Mouse (Mus musculus) T-helper 1 cell (primary cell): ENCODE data around the gene Kif23.

ENCODE experiments used
- in situ Hi-C: fragments of 300-600 bp; cut with MboI, MseI; formaldehyde crosslinking; loops from one replicate; pipeline ENCODE4 v1.15.1; 2025; ENCODE audit warnings: high pct_unique_total_duplicates

Gene Kif23

DNA sequence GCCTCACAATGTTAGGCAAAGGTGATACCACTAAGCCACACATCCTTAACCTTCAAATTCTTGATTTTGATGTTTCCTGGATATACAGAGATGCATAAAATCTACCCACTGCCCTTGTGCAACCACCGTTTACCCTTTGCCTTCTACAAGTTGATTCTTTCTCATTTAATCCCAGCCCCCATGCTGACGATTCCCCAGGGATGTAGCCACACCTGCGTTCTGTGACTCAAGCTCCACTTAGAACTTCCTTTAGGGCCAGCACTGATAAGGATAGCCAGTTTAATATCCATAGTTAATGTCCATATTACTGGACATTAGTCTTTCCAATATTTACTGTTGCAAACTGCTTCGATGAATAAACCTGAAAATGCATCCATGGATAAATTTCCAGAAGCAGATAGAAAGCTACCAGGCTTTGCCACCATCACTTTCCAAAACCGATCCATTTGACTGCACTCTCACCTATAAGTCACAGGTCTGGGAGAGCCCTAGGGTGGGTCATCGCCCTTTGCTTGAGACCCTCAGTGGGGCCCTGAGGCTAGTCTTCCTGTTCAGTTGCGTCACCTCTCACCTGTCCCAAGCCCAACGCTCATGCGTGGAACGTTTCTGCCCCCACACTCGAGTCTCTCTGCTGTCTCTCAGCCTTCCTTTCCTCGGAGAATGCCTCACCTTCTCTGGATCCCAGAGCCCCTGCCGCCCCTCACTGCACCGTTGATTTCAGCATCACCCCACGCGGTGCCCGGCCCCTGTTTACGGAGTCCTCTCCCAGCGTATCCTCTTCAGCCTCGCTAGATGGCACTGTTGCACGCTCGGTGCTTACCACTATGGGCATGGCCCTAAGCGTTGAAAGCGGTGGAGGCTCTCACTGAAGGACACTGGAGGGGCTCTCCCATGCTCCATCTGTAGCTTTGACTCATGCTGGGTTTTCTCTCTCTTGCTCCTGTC lies 1.1 kb upstream of the Kif23 start:
- in situ Hi-C loops = no loop called here

GRCm38 (mm10) chr9:61945973-61946611 lies 482 bp downstream of the Kif23 start:
- in situ Hi-C loops = no loop called here

DNA sequence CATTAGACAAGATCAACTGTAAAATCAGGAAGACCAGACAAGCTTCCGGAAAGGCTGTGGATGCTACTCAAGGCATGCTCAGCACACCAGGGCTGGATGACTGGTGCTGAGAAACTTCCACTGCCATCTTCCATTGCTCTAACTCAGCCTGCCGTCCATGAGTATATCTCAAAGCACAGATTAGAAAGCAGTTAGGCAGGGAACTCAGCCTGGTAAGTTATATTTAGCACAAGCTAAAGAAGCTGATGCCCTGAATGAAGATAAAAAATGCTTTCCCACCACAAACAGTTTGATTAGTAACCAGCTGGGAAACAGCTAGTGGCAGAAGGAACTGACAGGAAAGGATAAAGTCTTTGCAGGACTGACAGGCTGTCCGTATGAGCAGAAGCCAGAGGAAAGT lies 5.5 kb downstream of the Kif23 start:
- in situ Hi-C loops = no loop called here

DNA sequence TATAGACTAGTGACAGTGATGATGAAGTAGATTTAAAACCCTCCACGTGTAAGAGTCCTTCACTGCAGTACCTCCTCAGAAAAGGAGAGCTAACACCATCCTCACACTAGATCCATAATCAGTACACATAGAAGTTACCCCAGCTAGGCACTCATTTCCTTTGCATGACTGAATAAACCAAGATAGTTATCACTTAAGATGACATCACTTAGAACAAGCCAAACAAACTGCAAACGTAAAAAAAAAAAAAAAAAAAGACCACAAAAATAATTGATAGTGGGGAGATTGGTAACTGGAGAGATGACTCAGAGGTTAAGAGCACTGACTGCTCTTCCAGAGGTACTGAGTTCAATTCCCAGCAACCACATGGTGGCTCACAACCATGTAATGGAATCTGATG lies 13.2 kb downstream of the Kif23 start:
- in situ Hi-C loops = no loop called here

DNA sequence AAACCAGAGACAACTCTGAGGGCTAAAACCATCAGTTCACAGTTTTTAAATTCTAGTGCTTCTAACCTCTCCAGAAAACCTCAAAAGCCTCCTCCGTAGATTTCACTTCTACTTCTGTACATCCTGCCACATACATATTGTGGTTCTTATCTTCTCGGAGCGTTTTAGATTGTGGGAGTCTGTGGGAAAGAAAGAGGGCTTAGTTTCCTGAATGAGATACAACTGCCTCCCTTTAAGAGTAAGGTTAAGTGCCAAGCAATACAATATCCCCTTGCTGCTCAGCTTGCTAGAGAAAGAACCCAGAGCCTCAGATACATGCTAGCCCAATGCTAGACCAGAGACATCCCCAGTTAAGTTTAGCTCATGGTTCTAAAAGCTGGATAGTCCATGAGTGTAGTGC lies 14.6 kb downstream of the Kif23 start:
- in situ Hi-C loops = no loop called here

DNA sequence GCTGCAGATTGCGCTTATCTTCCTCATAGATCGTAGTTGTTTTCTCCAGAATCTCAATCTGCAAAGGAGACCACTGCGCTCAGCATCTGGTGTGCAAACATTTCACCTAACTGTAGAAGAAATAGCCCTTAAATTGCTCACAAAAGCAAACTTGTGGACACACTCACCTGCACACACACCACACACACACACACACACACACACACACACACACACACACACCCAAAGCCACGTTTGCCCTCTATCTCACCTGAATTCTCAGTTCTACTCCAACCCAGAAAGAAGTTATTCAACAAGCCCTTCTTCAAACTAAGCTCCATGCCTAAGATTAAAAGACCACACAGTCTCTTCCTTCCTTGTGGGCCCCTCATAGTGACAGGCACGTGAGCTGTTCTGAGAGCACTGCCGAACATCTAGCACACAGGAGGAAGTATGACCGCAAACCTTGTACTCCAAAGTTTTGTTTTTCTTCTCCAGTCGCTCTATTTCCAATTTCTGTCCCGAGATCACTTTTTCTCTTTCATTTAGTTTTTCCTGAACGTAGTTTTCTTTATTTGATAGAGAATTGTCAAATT lies 21.4 kb downstream of the Kif23 start:
- in situ Hi-C loops = no loop called here

DNA sequence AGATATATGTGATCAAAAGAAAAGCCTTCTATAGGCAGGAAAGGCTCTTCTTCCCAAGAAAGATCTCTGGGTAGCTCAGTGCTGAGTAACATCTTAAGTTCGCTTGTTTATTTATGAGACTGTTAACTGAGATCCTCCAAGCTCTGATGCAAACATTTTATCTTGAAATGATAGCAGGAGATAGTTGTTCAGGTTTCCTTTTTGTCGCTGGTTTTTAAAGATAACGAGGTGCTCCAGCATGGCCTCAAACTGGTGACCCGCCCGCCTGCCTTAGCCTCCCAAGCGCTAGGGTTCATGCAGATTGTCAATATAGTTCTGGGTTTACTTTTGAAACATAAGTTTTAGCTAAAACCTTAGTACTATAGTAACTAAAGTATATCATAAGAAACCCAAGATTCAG lies 26.2 kb downstream of the Kif23 start:
- in situ Hi-C loops = no loop called here

- in situ Hi-C loops = no loop called here
Observed at GRCm38 (mm10) chr9:61919464-61919863, 27.1 kb downstream of the Kif23 start.

DNA sequence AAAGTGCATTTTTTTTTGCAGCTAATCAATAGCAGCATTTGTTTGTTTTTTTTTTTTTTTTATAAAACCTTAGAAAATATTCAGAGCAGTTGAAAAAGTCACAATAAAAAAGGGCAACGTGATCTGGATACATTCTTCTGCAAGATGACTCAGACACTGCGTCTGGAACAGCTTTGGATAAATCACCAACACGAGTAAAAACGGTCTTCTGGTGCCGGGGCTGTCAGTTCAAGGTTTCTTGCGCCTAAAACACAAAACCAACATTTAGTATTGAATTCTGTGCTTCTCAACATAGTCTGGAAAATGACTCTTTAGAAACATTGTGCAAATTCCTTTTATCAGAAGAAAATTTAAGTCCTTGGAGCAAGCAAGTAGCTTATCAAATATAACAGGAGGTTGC lies 29.1 kb downstream of the Kif23 start:
- in situ Hi-C loops = no loop called here

DNA sequence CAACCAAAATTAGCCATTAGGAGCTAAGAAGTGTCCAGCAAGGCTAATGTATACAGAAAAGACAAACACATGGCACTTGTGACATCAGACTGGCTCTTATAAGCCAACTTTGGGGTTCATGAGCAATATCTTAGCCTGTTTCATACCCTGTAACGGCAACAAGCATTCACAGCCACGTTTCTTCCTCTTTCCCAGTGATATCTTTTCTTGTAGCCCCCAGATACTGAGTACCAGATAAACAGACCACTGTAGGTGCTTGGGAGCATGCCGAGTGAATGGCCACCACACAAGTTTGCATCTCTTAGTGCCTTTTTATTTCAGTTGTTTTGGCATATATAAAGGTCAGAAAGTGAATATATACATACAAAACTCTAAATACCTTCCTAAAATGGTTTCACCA lies 29.6 kb downstream of the Kif23 start:
- in situ Hi-C loops = no loop called here

- in situ Hi-C loops = no loop called here
Observed at GRCm38 (mm10) chr9:61915393-61916005, 31.1 kb downstream of the Kif23 start.

GRCm38 (mm10) chr9:61914917-61915300 lies 31.7 kb downstream of the Kif23 start:
- in situ Hi-C loops = no loop called here

- in situ Hi-C loops = no loop called here
Observed at GRCm38 (mm10) chr9:61914203-61914916, 32.2 kb downstream of the Kif23 start, which contains the start of gene Rplp1. TSS of gene Rplp1 (minus strand) at chr9:61914542.

GRCm38 (mm10) chr9:61911300-61912128 lies 35.1 kb downstream of the Kif23 start:
- in situ Hi-C loops = no loop called here

- in situ Hi-C loops = no loop called here
Observed at GRCm38 (mm10) chr9:61910526-61911256, 35.9 kb downstream of the Kif23 start.

GRCm38 (mm10) chr9:61909633-61910032 lies 36.9 kb downstream of the Kif23 start:
- in situ Hi-C loops = no loop called here

DNA sequence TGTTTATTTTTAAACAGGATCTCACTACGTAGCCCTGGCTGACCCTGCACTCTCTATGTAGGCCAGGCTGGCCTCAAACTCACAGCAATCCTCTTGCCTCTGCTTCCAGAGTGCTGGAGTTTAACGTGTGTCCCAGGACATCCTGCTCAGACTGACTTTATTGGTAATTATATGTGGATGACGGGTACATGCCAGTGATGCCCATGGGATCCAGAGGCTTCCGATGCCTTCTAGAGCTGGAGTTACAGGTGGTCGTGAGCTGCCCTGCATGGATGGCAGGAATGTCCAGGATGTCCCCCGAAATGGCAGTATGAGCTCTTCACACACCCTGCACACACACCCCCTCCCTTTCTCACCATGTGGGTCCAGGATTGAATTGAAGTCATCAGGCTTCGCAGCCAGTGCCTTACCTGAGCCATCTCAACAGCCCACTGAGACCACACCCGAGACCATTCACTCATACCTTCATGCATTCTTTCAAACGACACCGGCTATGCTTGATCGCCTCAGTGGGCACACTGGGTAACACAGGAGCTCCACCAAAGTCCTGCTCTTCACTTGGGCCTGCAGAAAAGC lies 37.7 kb downstream of the Kif23 start:
- in situ Hi-C loops = no loop called here

DNA sequence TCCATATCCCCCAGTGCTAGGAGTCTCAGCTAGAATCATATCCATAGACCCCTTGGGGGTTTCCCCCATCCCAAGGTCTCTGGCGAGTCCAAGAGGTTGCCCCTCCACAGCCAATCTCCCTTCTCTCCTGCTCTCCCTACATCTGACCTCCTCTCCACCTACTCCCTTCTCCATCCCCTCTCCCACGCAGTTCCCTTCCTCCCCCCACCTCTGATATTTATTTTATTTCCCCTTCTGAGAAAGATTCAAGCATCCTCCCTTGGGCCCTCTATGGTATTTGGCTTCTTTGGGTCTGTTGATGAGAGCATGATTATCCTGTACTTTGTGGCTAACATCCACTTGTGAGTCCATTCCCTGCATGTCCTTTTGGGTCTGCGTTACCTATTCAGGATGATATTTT lies 38.2 kb downstream of the Kif23 start:
- in situ Hi-C loops = no loop called here

GRCm38 (mm10) chr9:61907621-61908295 lies 38.8 kb downstream of the Kif23 start:
- in situ Hi-C loops = no loop called here
